Mouse (Mus musculus): ENCODE measurements around the gene Dnah17. TPM values are rescaled to one million over a fixed set of nuclear protein-coding genes. Genes with fewer than 3 reads are reported as not detected.

Dnah17 gene
- 0.06 and 0.15 TPM in 2 replicates for polyA plus RNA-seq (2015; fragmentation: Nextera tagmentation; extraction: Ambion mirVana)

GRCm38 (mm10) chr11:118130534-118130933, at the start of gene Dnah17:
TSS of gene Dnah17 (minus strand) at chr11:118130634.
- Histone ChIP-seq H3K27ac (no peak within 1 kb of the TSS), H3K4me2 (no peak within 1 kb of the TSS), H3K36me3 (no peaks in the 10 kb centered on the region), H3K9me3 (replicated peaks) (no peaks in the 10 kb centered on the region), H3K4me3 (no peak within 1 kb of the TSS), H3K4me1 (replicated peaks) (peaks cover 26% of the 10 kb centered on the region), H3K27me3 (no peaks in the 10 kb centered on the region), H3K9ac (no peak within 1 kb of the TSS)
- no peak for ATAC-seq (replicated peaks; ENCODE audit: insufficient number of reproducible peaks, insufficient read depth, low FRiP score, low read depth)
- WGBS = 88% methylated on average over 7 of the region's 7 CpGs

- Histone ChIP-seq H3K36me3 (peaks cover 63% of the 10 kb centered on the region), H3K9me3 (replicated peaks) (no peaks in the 10 kb centered on the region), H3K27ac (peak overlapping the region; percentile 55; the same call in 1 of the 2 replicates), H3K9ac (no peak overlapping the region), H3K27me3 (no peaks in the 10 kb centered on the region), H3K4me3 (no peak overlapping the region), H3K4me2 (no peak overlapping the region), H3K4me1 (replicated peaks) (peaks cover 34% of the 10 kb centered on the region)
- no peak for ATAC-seq (replicated peaks; ENCODE audit: insufficient number of reproducible peaks, insufficient read depth, low FRiP score, low read depth)
- WGBS = 73% methylated on average over 7 of the region's 7 CpGs
Measured at GRCm38 (mm10) chr11:118180199-118180598, 49.8 kb upstream of the Dnah17 start.

GRCm38 (mm10) chr11:118178236-118178635, 47.8 kb upstream of the Dnah17 start:
- Histone ChIP-seq H3K9ac (no peak overlapping the region), H3K4me2 (no peak overlapping the region), H3K27ac (no peak overlapping the region), H3K9me3 (replicated peaks) (no peaks in the 10 kb centered on the region), H3K27me3 (no peaks in the 10 kb centered on the region), H3K4me3 (no peak overlapping the region), H3K36me3 (peaks cover 46% of the 10 kb centered on the region), H3K4me1 (replicated peaks) (peaks cover 52% of the 10 kb centered on the region)
- WGBS = 87% methylated on average over 5 of the region's 5 CpGs
- ATAC-seq (replicated peaks; ENCODE audit: insufficient number of reproducible peaks, insufficient read depth, low FRiP score, low read depth) = no peak

GRCm38 (mm10) chr11:118174752-118175151, 44.3 kb upstream of the Dnah17 start:
- H3K4me3 ChIP-seq = no peak overlapping the region
- H3K4me1 ChIP-seq (replicated peaks) = peaks cover 56% of the 10 kb centered on the region
- peak; percentile 74 for ATAC-seq (replicated peaks; ENCODE audit: insufficient number of reproducible peaks, insufficient read depth, low FRiP score, low read depth)
- H3K9me3 ChIP-seq (replicated peaks) = no peaks in the 10 kb centered on the region
- WGBS = 29% methylated on average over 7 of the region's 7 CpGs
- H3K9ac ChIP-seq = no peak overlapping the region
- H3K4me2 ChIP-seq = 0 out of 2 replicates have a peak overlapping the region, but pooled peaks have one; percentile 32
- H3K36me3 ChIP-seq = peaks cover 30% of the 10 kb centered on the region
- H3K27me3 ChIP-seq = no peaks in the 10 kb centered on the region
- H3K27ac ChIP-seq = peak overlapping the region; percentile 88

GRCm38 (mm10) chr11:118172768-118173167, 42.3 kb upstream of the Dnah17 start:
- Histone ChIP-seq H3K4me2 (no peak overlapping the region), H3K27me3 (no peaks in the 10 kb centered on the region), H3K9me3 (replicated peaks) (no peaks in the 10 kb centered on the region), H3K36me3 (peaks cover 29% of the 10 kb centered on the region; the same call in 1 of the 2 replicates), H3K4me3 (no peak overlapping the region), H3K4me1 (replicated peaks) (peaks cover 70% of the 10 kb centered on the region), H3K27ac (0 out of 2 replicates have a peak overlapping the region, but pooled peaks have one; percentile 2), H3K9ac (no peak overlapping the region)
- no peak for ATAC-seq (replicated peaks; ENCODE audit: insufficient number of reproducible peaks, insufficient read depth, low FRiP score, low read depth)
- WGBS = 76% methylated on average over 5 of the region's 5 CpGs

- Histone ChIP-seq H3K4me3 (no peak overlapping the region), H3K27me3 (no peaks in the 10 kb centered on the region), H3K4me1 (replicated peaks) (peaks cover 81% of the 10 kb centered on the region), H3K27ac (peak overlapping the region; percentile 74), H3K4me2 (no peak overlapping the region), H3K9me3 (replicated peaks) (no peaks in the 10 kb centered on the region), H3K9ac (no peak overlapping the region), H3K36me3 (peaks cover 24% of the 10 kb centered on the region; the same call in 1 of the 2 replicates)
- 49% methylated on average over 5 of the region's 5 CpGs for whole genome bisulfite sequencing
- no peak; the same call in 1 of the 2 replicates for ATAC-seq (replicated peaks; ENCODE audit: insufficient number of reproducible peaks, insufficient read depth, low FRiP score, low read depth)
Measured at GRCm38 (mm10) chr11:118170333-118170732, 39.9 kb upstream of the Dnah17 start.

- no peaks in the 10 kb centered on the region for H3K9me3 ChIP-seq (replicated peaks)
- no peak overlapping the region for H3K9ac ChIP-seq
- H3K4me2 ChIP-seq = no peak overlapping the region
- H3K4me1 ChIP-seq (replicated peaks) = peaks cover 76% of the 10 kb centered on the region
- H3K27ac ChIP-seq = peak overlapping the region; percentile 22; the same call in 1 of the 2 replicates
- no peak overlapping the region for H3K4me3 ChIP-seq
- 80% methylated on average over 9 of the region's 9 CpGs for WGBS
- no peak for ATAC-seq (replicated peaks; ENCODE audit: insufficient number of reproducible peaks, insufficient read depth, low FRiP score, low read depth)
- H3K36me3 ChIP-seq = peaks cover 30% of the 10 kb centered on the region; the same call in 1 of the 2 replicates
- H3K27me3 ChIP-seq = no peaks in the 10 kb centered on the region
Measured at GRCm38 (mm10) chr11:118168714-118169113, 38.3 kb upstream of the Dnah17 start.

GRCm38 (mm10) chr11:118166626-118167025, 36.2 kb upstream of the Dnah17 start:
- ATAC-seq (replicated peaks; ENCODE audit: insufficient number of reproducible peaks, insufficient read depth, low FRiP score, low read depth) = no peak
- H3K36me3 ChIP-seq = peaks cover 25% of the 10 kb centered on the region; the same call in 1 of the 2 replicates
- H3K9ac ChIP-seq = no peak overlapping the region
- H3K4me3 ChIP-seq = no peak overlapping the region
- 83% methylated on average over 5 of the region's 5 CpGs for WGBS
- peaks cover 74% of the 10 kb centered on the region for H3K4me1 ChIP-seq (replicated peaks)
- H3K27ac ChIP-seq = peak overlapping the region; percentile 61
- H3K4me2 ChIP-seq = no peak overlapping the region
- no peaks in the 10 kb centered on the region for H3K27me3 ChIP-seq
- no peaks in the 10 kb centered on the region for H3K9me3 ChIP-seq (replicated peaks)

GRCm38 (mm10) chr11:118165681-118166080, 35.2 kb upstream of the Dnah17 start:
- Histone ChIP-seq H3K4me2 (no peak overlapping the region), H3K9me3 (replicated peaks) (no peaks in the 10 kb centered on the region), H3K4me1 (replicated peaks) (peaks cover 76% of the 10 kb centered on the region), H3K27me3 (no peaks in the 10 kb centered on the region), H3K27ac (peak overlapping the region; percentile 61), H3K4me3 (no peak overlapping the region), H3K9ac (no peak overlapping the region), H3K36me3 (peaks cover 25% of the 10 kb centered on the region; the same call in 1 of the 2 replicates)
- 59% methylated on average over 11 of the region's 11 CpGs for WGBS
- ATAC-seq (replicated peaks; ENCODE audit: insufficient number of reproducible peaks, insufficient read depth, low FRiP score, low read depth) = no peak

GRCm38 (mm10) chr11:118164566-118164965, 34.1 kb upstream of the Dnah17 start:
- 77% methylated on average over 8 of the region's 8 CpGs for WGBS

GRCm38 (mm10) chr11:118162245-118162644, 31.8 kb upstream of the Dnah17 start:
- no peak for ATAC-seq (replicated peaks; ENCODE audit: insufficient number of reproducible peaks, insufficient read depth, low FRiP score, low read depth)
- no peak overlapping the region for H3K27ac ChIP-seq
- no peak overlapping the region for H3K9ac ChIP-seq
- no peak overlapping the region for H3K4me2 ChIP-seq
- H3K36me3 ChIP-seq = peaks cover 11% of the 10 kb centered on the region; the same call in 1 of the 2 replicates
- peaks cover 56% of the 10 kb centered on the region for H3K4me1 ChIP-seq (replicated peaks)
- no peaks in the 10 kb centered on the region for H3K9me3 ChIP-seq (replicated peaks)
- H3K27me3 ChIP-seq = no peaks in the 10 kb centered on the region
- WGBS = 45% methylated on average over 10 of the region's 10 CpGs
- no peak overlapping the region for H3K4me3 ChIP-seq

More at GRCm38 (mm10) chr11:118164566-118164965, 34.1 kb upstream of the Dnah17 start:
- H3K4me2 ChIP-seq = no peak overlapping the region
- no peak overlapping the region for H3K4me3 ChIP-seq
- no peak for ATAC-seq (replicated peaks; ENCODE audit: insufficient number of reproducible peaks, insufficient read depth, low FRiP score, low read depth)
- H3K36me3 ChIP-seq = peaks cover 25% of the 10 kb centered on the region; the same call in 1 of the 2 replicates
- H3K27ac ChIP-seq = peak overlapping the region; percentile 61; the same call in 1 of the 2 replicates
- no peak overlapping the region for H3K9ac ChIP-seq
- H3K4me1 ChIP-seq (replicated peaks) = peaks cover 74% of the 10 kb centered on the region
- no peaks in the 10 kb centered on the region for H3K9me3 ChIP-seq (replicated peaks)
- no peaks in the 10 kb centered on the region for H3K27me3 ChIP-seq

GRCm38 (mm10) chr11:118161240-118161639, 30.8 kb upstream of the Dnah17 start:
- 0 out of 2 replicates have a peak, but pooled peaks have one; percentile 29 for ATAC-seq (replicated peaks; ENCODE audit: insufficient number of reproducible peaks, insufficient read depth, low FRiP score, low read depth)
- Histone ChIP-seq H3K36me3 (peaks cover 6% of the 10 kb centered on the region; the same call in 1 of the 2 replicates), H3K27ac (peak overlapping the region; percentile 82), H3K9me3 (replicated peaks) (no peaks in the 10 kb centered on the region), H3K4me3 (no peak overlapping the region), H3K27me3 (no peaks in the 10 kb centered on the region), H3K9ac (no peak overlapping the region; the same call in 1 of the 2 replicates), H3K4me1 (replicated peaks) (peaks cover 46% of the 10 kb centered on the region), H3K4me2 (no peak overlapping the region)
- WGBS = 44% methylated on average over 6 of the region's 6 CpGs
